Mouse (Mus musculus) heart, embryonic 14.5 days (tissue): ENCODE results near the gene Naa16. TPM values are rescaled to one million over a fixed set of nuclear protein-coding genes. Genes with fewer than 3 reads are reported as not detected.

Experiments
- ATAC-seq: fragments of 200-750 bp; cut with Nextera tagmentation; 2 replicates; pipeline ENCODE4 v1.8.0; 2017; ENCODE audit warnings: low read depth, moderate TSS enrichment; ENCODE audit not compliant: insufficient number of reproducible peaks, insufficient read depth, low FRiP score
- H3K27ac ChIP-seq, 2 experiments: fragments of 200-500 bp in 1 of 2; fragments of 300-500 bp in 1 of 2; sonication (generic) in 1 of 2; replicated peaks in 1 of 2; 2 replicates each; pipeline ENCODE4 v1.5.1; 2012 to 2014; ENCODE audit warnings: low read depth in 2 of 2, low read length in 2 of 2, control low read depth in 1 of 2, mild to moderate bottlenecking in 1 of 2, mixed read lengths in 1 of 2; ENCODE audit not compliant: control insufficient read depth in 1 of 2, insufficient read depth in 1 of 2
- H3K27me3 ChIP-seq: fragments of 300-500 bp; sonication (generic); 2 replicates; pipeline ENCODE4 v1.6.1; 2014; ENCODE audit warnings: mild to moderate bottlenecking, low read length, control low read depth; ENCODE audit not compliant: control insufficient read depth, insufficient read depth
- H3K36me3 ChIP-seq: fragments of 300-500 bp; sonication (generic); 2 replicates; pipeline ENCODE4 v1.6.1; 2014; ENCODE audit warnings: mild to moderate bottlenecking, control low read depth, low read length, mixed read lengths; ENCODE audit not compliant: control insufficient read depth, insufficient read depth
- H3K4me1 ChIP-seq, 2 experiments: fragments of 200-500 bp in 1 of 2; fragments of 300-500 bp in 1 of 2; sonication (generic) in 1 of 2; 2 replicates each; pipeline ENCODE4 v1.6.1; 2012 to 2014; ENCODE audit warnings: low read length in 2 of 2, control low read depth in 1 of 2, mixed read lengths in 1 of 2; ENCODE audit not compliant: control insufficient read depth in 2 of 2, insufficient read depth in 2 of 2
- H3K4me2 ChIP-seq: fragments of 300-500 bp; sonication (generic); 2 replicates; pipeline ENCODE4 v1.6.1; 2014; ENCODE audit warnings: mild to moderate bottlenecking, low read length
- H3K4me3 ChIP-seq, 2 experiments: fragments of 200-500 bp in 1 of 2; fragments of 300-500 bp in 1 of 2; sonication (generic) in 1 of 2; 2 replicates each; pipeline ENCODE4 v1.5.1; 2012 to 2014; ENCODE audit warnings: low read length in 2 of 2, mild to moderate bottlenecking in 2 of 2, control low read depth in 1 of 2, low read depth in 1 of 2, moderate library complexity in 1 of 2; ENCODE audit not compliant: control insufficient read depth in 1 of 2, insufficient read depth in 1 of 2
- H3K9ac ChIP-seq: fragments of 300-500 bp; sonication (generic); 2 replicates; pipeline ENCODE4 v1.6.1; 2014; ENCODE audit warnings: mild to moderate bottlenecking, low read length
- H3K9me3 ChIP-seq: fragments of 300-500 bp; sonication (generic); 2 replicates; pipeline ENCODE4 v1.6.1; 2016; ENCODE audit warnings: low read length, control low read depth; ENCODE audit not compliant: control insufficient read depth
- WGBS: fragments of 180-500 bp; shearing (Covaris S2); extraction: QIAGEN DNeasy Blood & Tissue Kit; methylation state at CpG from one replicate; pipeline ENCODE4 v1.1.7; 2014; 5-methylcytosine and 5-hydroxymethylcytosine counted together
- polyA plus RNA-seq: library from polyadenylated mRNA; unstranded; fragments of >200 nt; fragmentation: Nextera tagmentation; extraction: Ambion mirVana; gene quantifications from 2 replicates; pipeline ENCODE4 v1.2.1, GENCODE M21; 2014

The Naa16 gene
- polyA plus RNA-seq, 1 experiment from 2014 or later = 22.1 TPM

DNA sequence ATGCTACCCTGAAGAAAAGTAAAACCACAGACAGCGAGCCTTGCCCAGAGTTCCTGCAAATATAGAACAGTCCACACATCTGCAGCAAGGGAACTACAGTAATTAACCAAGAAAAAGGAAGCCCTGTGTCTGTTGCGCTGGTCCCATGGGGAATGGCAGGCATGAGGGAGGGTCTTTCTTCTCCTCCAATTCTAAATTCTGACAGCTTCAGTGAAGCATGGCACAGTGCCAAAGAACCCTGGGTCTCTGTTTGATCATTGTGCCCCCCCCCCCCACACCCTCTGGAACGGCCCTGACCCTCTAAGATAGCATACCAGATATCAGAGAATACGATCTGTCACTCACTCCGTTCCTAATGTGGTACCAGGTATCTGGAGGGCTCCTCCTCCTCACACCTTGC lies 93.7 kb downstream of the Naa16 start:
- Histone ChIP-seq H3K9ac (no peak overlapping the region), H3K36me3 (no peaks in the 10 kb centered on the region), H3K4me3 (no peak overlapping the region), H3K4me1 (peaks cover 12 to 21% of the 10 kb centered on the region in 2 experiments; a peak in 2 of 4 replicates), H3K4me2 (no peak overlapping the region), H3K9me3 (no peaks in the 10 kb centered on the region), H3K27me3 (peaks cover 17% of the 10 kb centered on the region), H3K27ac (no peak overlapping the region)
- ATAC-seq = no peak
- WGBS = 48% methylated on average over 5 of the region's 5 CpGs

DNA sequence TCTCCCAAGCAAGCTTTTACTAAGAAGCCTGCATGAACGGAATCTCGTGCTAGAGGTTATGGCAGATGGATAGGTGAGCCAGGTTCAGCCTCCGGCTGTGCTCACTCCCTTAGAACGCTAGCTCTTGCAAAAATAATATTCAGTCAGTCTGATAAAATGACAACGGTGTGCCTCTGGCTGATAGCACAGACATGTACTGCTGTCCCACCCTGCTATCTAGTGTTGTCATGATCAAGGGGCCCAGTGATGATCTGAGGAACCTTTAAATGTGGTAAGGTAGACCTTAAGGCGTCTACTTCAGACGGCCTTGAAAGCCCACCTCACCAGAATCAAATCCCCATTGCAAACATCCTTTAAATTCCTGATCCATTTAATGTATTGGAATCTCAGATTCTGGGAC lies 94.4 kb downstream of the Naa16 start:
- Histone ChIP-seq H3K9ac (no peak overlapping the region), H3K4me3 (no peak overlapping the region), H3K27me3 (peaks cover 17% of the 10 kb centered on the region), H3K4me1 (peaks cover 11 to 20% of the 10 kb centered on the region in 2 experiments; a peak in 2 of 4 replicates), H3K9me3 (no peaks in the 10 kb centered on the region), H3K4me2 (no peak overlapping the region), H3K36me3 (no peaks in the 10 kb centered on the region), H3K27ac (no peak overlapping the region)
- no peak for ATAC-seq
- 77% methylated on average over 7 of the region's 7 CpGs for WGBS

DNA sequence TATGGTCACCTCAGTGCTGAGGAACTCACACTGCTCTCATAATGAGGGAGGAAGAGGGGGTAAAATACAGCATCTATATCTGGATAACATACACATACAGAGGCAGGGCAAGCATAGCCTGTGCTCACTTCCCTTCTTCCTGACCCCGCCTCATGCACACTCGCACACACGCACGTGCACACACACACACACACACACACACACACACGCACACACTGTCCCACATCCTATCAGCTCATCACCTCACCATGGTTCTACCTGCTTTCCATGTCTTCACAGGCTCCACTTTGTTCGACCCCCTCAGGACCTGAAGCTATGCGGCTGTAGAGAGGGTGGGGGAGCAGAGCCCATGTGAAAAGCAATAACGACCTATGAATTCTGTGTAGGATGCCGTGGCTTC lies 95.0 kb downstream of the Naa16 start:
- Histone ChIP-seq H3K9me3 (no peaks in the 10 kb centered on the region), H3K4me2 (no peak overlapping the region), H3K4me3 (no peak overlapping the region), H3K27me3 (peaks cover 17% of the 10 kb centered on the region), H3K36me3 (no peaks in the 10 kb centered on the region), H3K9ac (no peak overlapping the region), H3K4me1 (peaks cover 7 to 19% of the 10 kb centered on the region in 2 experiments; a peak in 2 of 4 replicates), H3K27ac (no peak overlapping the region)
- no peak for ATAC-seq
- WGBS = 88% methylated on average over 9 of the region's 9 CpGs

DNA sequence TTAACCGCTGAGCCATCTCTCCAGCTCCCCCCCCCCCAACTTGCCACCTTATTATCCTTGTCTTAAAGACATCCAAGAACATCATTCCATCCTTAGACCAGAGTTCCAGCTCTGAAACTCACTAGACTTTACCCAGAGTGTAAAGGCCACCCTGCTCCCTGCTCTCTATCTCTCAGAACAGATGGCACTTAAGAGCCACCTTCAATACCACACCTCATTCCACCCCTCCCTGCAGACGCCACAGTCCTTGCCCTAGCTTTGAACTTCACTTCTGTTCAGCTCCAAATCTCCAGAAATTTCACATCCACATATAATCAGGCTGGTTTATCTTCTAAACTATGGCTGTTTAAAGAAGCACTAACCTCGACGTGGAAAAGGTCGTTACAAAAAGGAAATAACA lies 95.6 kb downstream of the Naa16 start:
- no peak for ATAC-seq
- H3K27me3 ChIP-seq = peaks cover 13% of the 10 kb centered on the region
- no peak overlapping the region for H3K4me2 ChIP-seq
- H3K4me1 ChIP-seq = peaks cover 7 to 19% of the 10 kb centered on the region in 2 experiments; a peak in 3 of 4 replicates
- 69% methylated on average over 5 of the region's 5 CpGs for WGBS
- H3K9me3 ChIP-seq = no peaks in the 10 kb centered on the region
- H3K27ac ChIP-seq = no peak overlapping the region
- H3K9ac ChIP-seq = no peak overlapping the region
- no peak overlapping the region for H3K4me3 ChIP-seq
- H3K36me3 ChIP-seq = no peaks in the 10 kb centered on the region

DNA sequence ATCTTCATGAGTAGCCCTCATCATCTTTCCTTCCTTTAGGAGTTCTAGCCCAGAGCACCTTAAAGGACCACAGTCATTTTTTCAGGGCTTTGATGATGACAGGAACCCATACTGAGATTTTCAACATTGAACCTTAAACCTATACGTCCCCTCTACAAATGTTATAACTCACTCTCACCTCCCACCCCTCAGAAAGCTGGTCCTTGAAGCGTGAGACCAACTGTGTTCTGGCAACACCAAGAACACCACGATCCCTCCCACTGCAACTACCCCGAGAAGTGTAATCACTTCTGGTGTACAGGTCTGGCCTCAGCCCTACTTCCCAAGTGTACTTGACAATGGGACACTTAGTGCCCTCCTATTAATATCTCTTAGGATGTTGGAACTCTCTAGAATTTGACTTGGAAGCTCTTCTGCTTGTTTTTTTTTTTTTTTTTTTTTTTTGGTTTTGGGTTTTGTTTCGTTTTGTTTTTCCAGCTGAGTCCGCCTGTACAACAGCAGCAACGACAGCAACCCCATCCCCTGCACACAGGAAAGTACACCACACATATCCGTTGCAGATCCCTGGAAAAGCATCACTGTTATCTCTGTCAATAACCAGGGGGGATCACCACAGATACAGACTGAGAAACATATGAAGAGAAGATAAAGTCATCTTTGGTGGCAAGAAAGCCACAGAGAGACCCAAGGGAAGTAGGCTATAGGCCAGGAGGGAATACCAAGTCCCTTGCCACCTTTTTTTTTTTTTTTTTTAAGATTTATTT lies 96.3 kb downstream of the Naa16 start:
- no peak for ATAC-seq
- H3K4me2 ChIP-seq = no peak overlapping the region

DNA sequence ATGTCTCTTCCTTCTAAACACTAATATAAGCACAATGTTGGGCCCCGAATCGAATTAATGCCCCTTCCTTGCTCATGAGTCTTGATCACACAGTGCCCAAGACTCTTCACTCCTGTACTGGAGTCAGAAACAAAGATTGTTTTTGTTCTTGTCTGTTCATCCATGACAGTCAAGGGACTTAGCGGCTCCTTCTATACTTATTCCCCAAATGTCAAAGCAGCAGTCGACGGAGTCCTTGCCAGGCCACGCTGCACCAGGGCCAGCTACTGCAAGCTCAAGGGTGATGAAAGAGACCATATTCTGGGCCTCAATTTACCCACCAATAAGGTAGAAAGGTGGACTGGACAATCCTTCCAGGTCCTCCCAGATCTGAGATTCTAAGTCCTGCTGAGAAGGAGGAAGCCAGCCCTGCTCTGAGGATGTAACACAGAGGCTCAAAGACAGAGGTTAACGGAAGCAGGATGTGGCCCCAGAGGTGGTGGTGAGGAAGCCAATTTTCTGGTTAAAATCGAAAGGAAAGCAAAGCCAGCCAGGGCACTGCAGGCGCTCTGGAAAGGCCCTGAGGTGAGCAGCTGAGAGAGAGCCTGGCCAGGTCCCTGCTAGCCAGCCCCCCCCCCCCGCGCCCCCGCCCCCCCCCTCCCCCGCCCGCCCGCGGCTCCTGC lies 97.3 kb downstream of the Naa16 start:
- peak overlapping the region; percentile 34 for H3K4me2 ChIP-seq
- 67% methylated on average over 9 of the region's 16 CpGs for WGBS
- H3K9ac ChIP-seq = no peak overlapping the region
- H3K4me1 ChIP-seq = peaks cover 12 to 21% of the 10 kb centered on the region in 2 experiments; a peak in 3 of 4 replicates
- H3K36me3 ChIP-seq = no peaks in the 10 kb centered on the region
- H3K27ac ChIP-seq = no peak overlapping the region
- no peak overlapping the region for H3K4me3 ChIP-seq
- H3K27me3 ChIP-seq = no peaks in the 10 kb centered on the region
- no peak for ATAC-seq
- no peaks in the 10 kb centered on the region for H3K9me3 ChIP-seq

More for the DNA sequence above, 96.3 kb downstream of the Naa16 start:
- 79% methylated on average over 8 of the region's 8 CpGs for WGBS
- H3K9me3 ChIP-seq = no peaks in the 10 kb centered on the region
- peaks cover 12 to 21% of the 10 kb centered on the region in 2 experiments; a peak in 3 of 4 replicates for H3K4me1 ChIP-seq
- H3K27ac ChIP-seq = no peak overlapping the region
- H3K4me3 ChIP-seq = no peak overlapping the region
- no peak overlapping the region for H3K9ac ChIP-seq
- no peaks in the 10 kb centered on the region for H3K36me3 ChIP-seq
- peaks cover 7% of the 10 kb centered on the region for H3K27me3 ChIP-seq

DNA sequence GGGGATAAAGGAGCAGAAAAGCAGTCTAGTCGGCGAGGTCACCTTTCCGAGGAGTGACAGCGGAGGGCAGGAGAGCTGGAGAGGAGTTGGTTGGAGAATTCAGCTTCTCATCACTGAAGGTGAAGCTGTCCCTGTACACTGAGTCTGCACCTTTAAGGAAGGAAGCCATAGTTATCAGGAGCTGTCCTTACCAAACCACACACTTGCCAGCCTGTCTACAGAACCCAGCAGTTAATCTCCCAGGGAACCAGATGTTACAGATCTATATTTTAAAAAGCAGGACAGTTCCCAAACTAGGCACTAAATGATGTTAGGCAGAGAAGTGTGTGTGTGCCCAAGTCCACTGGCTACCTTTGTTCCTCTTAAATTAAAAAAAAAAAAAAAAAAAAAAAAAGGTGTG lies 98.9 kb downstream of the Naa16 start:
- no peak for ATAC-seq
- no peak overlapping the region for H3K9ac ChIP-seq
- H3K27me3 ChIP-seq = no peaks in the 10 kb centered on the region
- H3K36me3 ChIP-seq = no peaks in the 10 kb centered on the region
- H3K4me2 ChIP-seq = no peak overlapping the region
- no peak overlapping the region for H3K27ac ChIP-seq
- 90% methylated on average over 4 of the region's 4 CpGs for WGBS
- peaks cover 12 to 21% of the 10 kb centered on the region in 2 experiments; a peak in 3 of 4 replicates for H3K4me1 ChIP-seq
- H3K4me3 ChIP-seq = no peak overlapping the region
- no peaks in the 10 kb centered on the region for H3K9me3 ChIP-seq
